Mouse (Mus musculus) MEL (cell line): ENCODE measurements around the gene Glp2r. TPM values are rescaled to one million over a fixed set of nuclear protein-coding genes. Genes with fewer than 3 reads are reported as not detected.

Experiments used
- DNase-seq: peaks from one replicate; pipeline ENCODE4 v3.0.0; 2011; ENCODE audit warnings: low read depth, low spot score
- H3K27ac ChIP-seq: 2 replicates; pipeline ENCODE4 v1.5.1; 2012; ENCODE audit warnings: low read depth, mild to moderate bottlenecking, control low read depth, low read length, moderate library complexity; ENCODE audit not compliant: control insufficient read depth
- H3K27me3 ChIP-seq, 2 experiments: fragments of 150-350 bp in 1 of 2; sonication (generic) in 1 of 2; 2 replicates each; pipeline ENCODE4 v1.6.1; 2012; ENCODE audit warnings: low read length in 2 of 2, mild to moderate bottlenecking in 2 of 2, improper control_type of control experiment in 1 of 2, moderate library complexity in 1 of 2; ENCODE audit not compliant: insufficient read depth in 2 of 2, control insufficient read depth in 1 of 2
- H3K36me3 ChIP-seq, 2 experiments: 2 replicates each; pipeline ENCODE4 v1.6.1; 2012 to 2014; ENCODE audit warnings: low read length in 2 of 2, improper control_type of control experiment in 1 of 2, inconsistent platforms in 1 of 2, mild to moderate bottlenecking in 1 of 2; ENCODE audit not compliant: insufficient read depth in 2 of 2, control insufficient read depth in 1 of 2
- H3K4me1 ChIP-seq, 2 experiments: fragments of 150-350 bp in 1 of 2; sonication (generic) in 1 of 2; 2 replicates each; pipeline ENCODE4 v1.6.1; 2012; ENCODE audit warnings: low read length in 2 of 2, improper control_type of control experiment in 1 of 2, mild to moderate bottlenecking in 1 of 2; ENCODE audit not compliant: insufficient read depth in 2 of 2, control insufficient read depth in 1 of 2
- H3K4me3 ChIP-seq, 2 experiments: fragments of 150-350 bp in 1 of 2; sonication (generic) in 1 of 2; 2 replicates each; pipeline ENCODE4 v1.5.1; 2012; ENCODE audit warnings: low read depth in 2 of 2, low read length in 2 of 2, mild to moderate bottlenecking in 2 of 2, moderate library complexity in 2 of 2, control low read depth in 1 of 2, improper control_type of control experiment in 1 of 2; ENCODE audit not compliant: control insufficient read depth in 1 of 2, insufficient read depth in 1 of 2
- H3K79me2 ChIP-seq: 2 replicates; pipeline ENCODE4 v1.6.1; 2012; ENCODE audit warnings: mild to moderate bottlenecking, low read length, moderate library complexity; ENCODE audit not compliant: control insufficient read depth, poor library complexity, insufficient read depth
- H3K9ac ChIP-seq: 2 replicates; pipeline ENCODE4 v1.6.1; 2012; ENCODE audit warnings: low read depth, mild to moderate bottlenecking, control low read depth, low read length, moderate library complexity; ENCODE audit not compliant: control insufficient read depth, poor library complexity, severe bottlenecking
- H3K9me3 ChIP-seq: fragments of 150-350 bp; sonication (generic); replicated peaks from 2 replicates; pipeline ENCODE4 v1.6.1; 2012; ENCODE audit warnings: mild to moderate bottlenecking, low read length, improper control_type of control experiment, moderate library complexity; ENCODE audit not compliant: insufficient read depth
- BHLHE40 ChIP-seq: IDR thresholded peaks from 2 replicates; pipeline ENCODE4 v1.6.1; 2012; ENCODE audit warnings: low read depth, mild to moderate bottlenecking, inconsistent platforms, low read length, improper control_type of control experiment, borderline replicate concordance
- CTCF ChIP-seq, 3 experiments: IDR thresholded peaks in 2 of 3; conservative IDR thresholded peaks in 1 of 3; 2 replicates each; pipeline ENCODE4 v1.5.1; 2011 to 2012; ENCODE audit warnings: low read length in 3 of 3, low read depth in 2 of 3, mild to moderate bottlenecking in 2 of 3, improper control_type of control experiment in 1 of 3, inconsistent platforms in 1 of 3, mixed read lengths in 1 of 3, moderate library complexity in 1 of 3; ENCODE audit not compliant: control insufficient read depth in 1 of 3, insufficient read depth in 1 of 3, poor library complexity in 1 of 3, severe bottlenecking in 1 of 3
- EP300 ChIP-seq, 2 experiments: IDR thresholded peaks; 2 replicates each; pipeline ENCODE4 v1.6.1; 2011; ENCODE audit warnings: improper control_type of control experiment in 2 of 2, low read length in 2 of 2, low read depth in 1 of 2, mild to moderate bottlenecking in 1 of 2
- GABPA ChIP-seq: IDR thresholded peaks from 2 replicates; pipeline ENCODE4 v1.6.1; 2012; ENCODE audit warnings: low read depth, mild to moderate bottlenecking, inconsistent platforms, low read length, improper control_type of control experiment, moderate library complexity
- GATA1 ChIP-seq: IDR thresholded peaks from 2 replicates; pipeline ENCODE4 v1.6.1; 2011; ENCODE audit warnings: low read depth, low read length, improper control_type of control experiment
- JUND ChIP-seq: IDR thresholded peaks from 2 replicates; pipeline ENCODE4 v1.6.1; 2011; ENCODE audit warnings: low read depth, mild to moderate bottlenecking, improper control_type of control experiment, low read length
- MAX ChIP-seq: IDR thresholded peaks from 2 replicates; pipeline ENCODE4 v1.6.1; 2011; ENCODE audit warnings: low read length, improper control_type of control experiment
- MEF2A ChIP-seq: IDR thresholded peaks from 2 replicates; pipeline ENCODE4 v1.6.1; 2014; ENCODE audit warnings: low read depth, mild to moderate bottlenecking, inconsistent platforms, low read length, improper control_type of control experiment; ENCODE audit not compliant: poor library complexity, insufficient replicate concordance, severe bottlenecking; ENCODE audit errors: extremely low read depth
- MYB ChIP-seq: IDR thresholded peaks from 2 replicates; pipeline ENCODE4 v1.6.1; 2011; ENCODE audit warnings: mild to moderate bottlenecking, low read depth, low read length, improper control_type of control experiment
- MYC ChIP-seq: IDR thresholded peaks from 2 replicates; pipeline ENCODE4 v1.6.1; 2011; ENCODE audit warnings: low read depth, mild to moderate bottlenecking, low read length, improper control_type of control experiment, moderate library complexity
- NELFE ChIP-seq: IDR thresholded peaks from 2 replicates; pipeline ENCODE4 v1.6.1; 2011; ENCODE audit warnings: low read depth, low read length, improper control_type of control experiment
- NRF1 ChIP-seq: IDR thresholded peaks from 2 replicates; pipeline ENCODE4 v1.6.1; 2014; ENCODE audit warnings: low read depth, mild to moderate bottlenecking, inconsistent platforms, low read length, improper control_type of control experiment, moderate library complexity; ENCODE audit not compliant: poor library complexity, insufficient read depth, severe bottlenecking
- POLR2A ChIP-seq, 2 experiments: IDR thresholded peaks; 2 replicates each; pipeline ENCODE4 v1.6.1; 2011 to 2012; ENCODE audit warnings: low read length in 2 of 2, mild to moderate bottlenecking in 2 of 2, control low read depth in 1 of 2, improper control_type of control experiment in 1 of 2, low read depth in 1 of 2, moderate library complexity in 1 of 2; ENCODE audit not compliant: control insufficient read depth in 1 of 2, insufficient read depth in 1 of 2, poor library complexity in 1 of 2
- POLR2AphosphoS5 ChIP-seq: IDR thresholded peaks from 2 replicates; pipeline ENCODE4 v1.6.1; 2012; ENCODE audit warnings: low read depth, borderline replicate concordance, mild to moderate bottlenecking, inconsistent platforms, low read length, moderate library complexity, mixed read lengths
- RCOR1 ChIP-seq: IDR thresholded peaks from 2 replicates; pipeline ENCODE4 v1.6.1; 2012; ENCODE audit warnings: low read depth, mild to moderate bottlenecking, inconsistent platforms, low read length, improper control_type of control experiment
- SMC3 ChIP-seq: IDR thresholded peaks from 2 replicates; pipeline ENCODE4 v1.6.1; 2011; ENCODE audit warnings: low read depth, low read length, improper control_type of control experiment
- UBTF ChIP-seq: IDR thresholded peaks from 2 replicates; pipeline ENCODE4 v1.6.1; 2012; ENCODE audit warnings: low read depth, mild to moderate bottlenecking, inconsistent platforms, low read length, improper control_type of control experiment, moderate library complexity, borderline replicate concordance; ENCODE audit not compliant: insufficient read depth
- USF1 ChIP-seq: IDR thresholded peaks from 2 replicates; pipeline ENCODE4 v1.6.1; 2014; ENCODE audit warnings: low read depth, mild to moderate bottlenecking, inconsistent platforms, low read length, improper control_type of control experiment, moderate library complexity
- ZKSCAN1 ChIP-seq: IDR thresholded peaks from 2 replicates; pipeline ENCODE4 v1.6.1; 2012; ENCODE audit warnings: low read depth, mild to moderate bottlenecking, inconsistent platforms, low read length, improper control_type of control experiment, moderate library complexity
- ZNF384 ChIP-seq: IDR thresholded peaks from 2 replicates; pipeline ENCODE4 v1.6.1; 2012; ENCODE audit warnings: low read depth, mild to moderate bottlenecking, inconsistent platforms, low read length, improper control_type of control experiment
- polyA plus RNA-seq, 2 experiments: library from polyadenylated mRNA; stranded (reverse) in 1 of 2; unstranded in 1 of 2; fragments of >175 nt in 1 of 2; fragments of >200 nt in 1 of 2; gene quantifications; 2 replicates each; pipeline versions ENCODE4 v1.2.1 to v1.2.4; 2012; ENCODE audit warnings: low replicate concordance in 2 of 2, low read depth in 1 of 2; ENCODE audit not compliant: insufficient read length in 2 of 2, insufficient read depth in 1 of 2, missing spikeins in 1 of 2
- total RNA-seq: library from RNA; depleted of rRNA; stranded (reverse); fragments of 300-350 nt; gene quantifications from 2 replicates; pipeline ENCODE4 v1.2.3, GENCODE M21; 2012

The Glp2r gene
- total and polyA plus RNA-seq, 3 experiments, result not detected

GRCm38 (mm10) chr11:67656366-67656765 is 114.6 kb downstream of the Glp2r start:
- H3K4me3 ChIP-seq, result no peak overlapping the region
- H3K9me3 ChIP-seq, result no peaks in the 10 kb centered on the region
- no peaks in the 10 kb centered on the region for H3K4me1 ChIP-seq
- H3K36me3 ChIP-seq, result no peaks in the 10 kb centered on the region
- TF ChIP-seq GABPA (no peak), POLR2A (IDR thresholded peaks at IDR 0.05; ENCODE audit: control insufficient read depth in 1 of 2, insufficient read depth in 1 of 2, low read depth in 1 of 2, low read length in 2 of 2, poor library complexity in 1 of 2) (no peak), POLR2AphosphoS5 (no peak), MYB (no peak), ZKSCAN1 (no peak), NRF1 (no peak), RCOR1 (no peak), BHLHE40 (no peak), GATA1 (no peak), MEF2A (no peak), ZNF384 (no peak), MYC (no peak), USF1 (no peak), JUND (no peak), UBTF (no peak), SMC3 (no peak), CTCF (IDR thresholded peaks at IDR 0.05 in 2 of 3, conservative IDR thresholded peaks at IDR 0.05 in 1 of 3; ENCODE audit: control insufficient read depth in 1 of 3, insufficient read depth in 1 of 3, low read depth in 2 of 3, low read length in 3 of 3, poor library complexity in 1 of 3, severe bottlenecking in 1 of 3) (no peak), EP300 (IDR thresholded peaks at IDR 0.05; ENCODE audit: low read depth in 1 of 2, low read length in 2 of 2) (no peak)
- no peak for DNase-seq
- H3K27ac ChIP-seq, result no peak overlapping the region
- no peaks in the 10 kb centered on the region for H3K27me3 ChIP-seq
- H3K79me2 ChIP-seq, result no peaks in the 10 kb centered on the region
- H3K9ac ChIP-seq, result no peak overlapping the region

DNA sequence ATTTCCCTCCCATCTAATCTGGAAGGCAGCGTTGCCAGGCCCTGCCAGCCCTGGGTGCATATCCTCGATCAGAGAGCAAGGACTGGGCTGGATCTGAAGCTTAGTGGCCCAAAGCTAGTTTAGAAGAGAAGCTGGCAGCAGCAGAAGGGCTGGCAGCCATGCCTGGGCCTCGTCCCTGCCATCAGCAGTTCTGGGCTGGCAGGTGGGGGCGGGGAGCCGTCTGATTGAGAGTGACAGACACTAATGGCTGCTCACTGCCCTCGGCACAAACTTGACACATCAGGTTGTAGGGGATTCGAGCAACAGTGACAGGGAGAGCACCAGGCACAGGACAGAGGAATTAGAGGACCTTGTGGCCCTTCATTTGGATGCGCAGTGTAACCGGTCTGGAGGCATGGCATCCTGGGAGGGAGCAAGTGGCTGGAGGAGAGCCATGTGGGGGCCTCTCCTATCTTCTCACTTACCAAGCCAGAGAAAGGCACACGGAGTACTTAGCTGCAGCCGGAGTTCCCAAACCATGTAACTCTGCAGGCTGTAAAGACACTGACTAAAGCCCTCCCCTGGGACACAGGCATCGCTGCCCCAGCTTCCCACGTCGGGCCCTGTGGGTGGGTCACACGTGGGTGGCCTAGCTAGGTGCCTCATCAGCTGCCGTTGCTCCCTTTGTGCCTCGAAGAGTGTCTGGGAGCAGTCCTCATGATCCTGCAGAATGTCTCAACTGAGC is 115.6 kb downstream of the Glp2r start:
- Histone ChIP-seq H3K27me3 (no peaks in the 10 kb centered on the region), H3K36me3 (no peaks in the 10 kb centered on the region), H3K9me3 (no peaks in the 10 kb centered on the region), H3K79me2 (no peaks in the 10 kb centered on the region), H3K9ac (no peak overlapping the region), H3K4me3 (no peak overlapping the region), H3K4me1 (no peaks in the 10 kb centered on the region), H3K27ac (no peak overlapping the region)
- no peak for TF ChIP-seq MAX
- TF ChIP-seq ZNF384, result no peak
- TF ChIP-seq MYB, result no peak
- TF ChIP-seq NELFE, result no peak
- TF ChIP-seq ZKSCAN1, result no peak
- no peak for DNase-seq
